Mouse (Mus musculus): ENCODE results near the gene Glb1.
"Not testable (repeated sequence)": the region's sequence is repeated elsewhere in the genome, so short reads cannot be mapped to it uniquely, and the experiment has no call there.

Gene Glb1

GRCm38 (mm10) chr9:114400949-114401684 lies at the start of gene Glb1, which contains the start of gene Tmppe:
Gene Glb1, plus strand, starts transcription at chr9:114401076.
Gene Tmppe, plus strand, starts transcription at chr9:114401105.
- DNase-seq (ENCODE audit: low spot score) = peak; percentile 89

- peak; percentile 72 for DNase-seq (ENCODE audit: low spot score)
These were observed 32.9 kb upstream of the Glb1 start for GRCm38 (mm10) chr9:114367783-114368470.

GRCm38 (mm10) chr9:114368471-114368858 lies 32.4 kb upstream of the Glb1 start:
- no peak for DNase-seq (ENCODE audit: low spot score)

GRCm38 (mm10) chr9:114369389-114369788 lies 31.5 kb upstream of the Glb1 start:
- peak; percentile 27 for DNase-seq (ENCODE audit: low spot score)

- peak; percentile 38 for DNase-seq (ENCODE audit: low spot score)
These were observed 29.2 kb upstream of the Glb1 start for GRCm38 (mm10) chr9:114371717-114372116.

GRCm38 (mm10) chr9:114375276-114375962 lies 25.5 kb upstream of the Glb1 start:
- no peak for DNase-seq (ENCODE audit: low spot score)

GRCm38 (mm10) chr9:114377168-114377567 lies 23.7 kb upstream of the Glb1 start:
- no peak for DNase-seq (ENCODE audit: low spot score)

GRCm38 (mm10) chr9:114379871-114380270 lies 21.0 kb upstream of the Glb1 start:
- no peak for DNase-seq (ENCODE audit: low spot score)

- DNase-seq (ENCODE audit: low spot score) = peak; percentile 90
These were observed 19.8 kb upstream of the Glb1 start for GRCm38 (mm10) chr9:114380881-114381733.

- no peak for DNase-seq (ENCODE audit: low spot score)
These were observed 17.8 kb upstream of the Glb1 start for GRCm38 (mm10) chr9:114382936-114383710.

GRCm38 (mm10) chr9:114384691-114385090 lies 16.2 kb upstream of the Glb1 start:
- DNase-seq (ENCODE audit: low spot score) = no peak

GRCm38 (mm10) chr9:114385160-114385559 lies 15.7 kb upstream of the Glb1 start:
- DNase-seq (ENCODE audit: low spot score) = no peak

GRCm38 (mm10) chr9:114387086-114387485 lies 13.8 kb upstream of the Glb1 start:
- DNase-seq (ENCODE audit: low spot score) = no peak

- no peak for DNase-seq (ENCODE audit: low spot score)
These were observed 12.6 kb upstream of the Glb1 start for GRCm38 (mm10) chr9:114388288-114388687.

GRCm38 (mm10) chr9:114388701-114389370 lies 12.0 kb upstream of the Glb1 start:
- no peak for DNase-seq (ENCODE audit: low spot score)

GRCm38 (mm10) chr9:114389371-114389904 lies 11.4 kb upstream of the Glb1 start:
- DNase-seq (ENCODE audit: low spot score) = peak; percentile 38

GRCm38 (mm10) chr9:114389905-114390748 lies 10.7 kb upstream of the Glb1 start, which contains the start of gene Crtap:
Gene Crtap, minus strand, starts transcription at chr9:114390675.
- peak; percentile 64 for DNase-seq (ENCODE audit: low spot score)

- no peak for DNase-seq (ENCODE audit: low spot score)
These were observed 10.2 kb upstream of the Glb1 start for GRCm38 (mm10) chr9:114390749-114391075.

GRCm38 (mm10) chr9:114394136-114394535 lies 6.7 kb upstream of the Glb1 start:
- not testable (repeated sequence) for DNase-seq (ENCODE audit: low spot score)
